Mouse (Mus musculus): Measurements from ENCODE around the gene Psmb3. TPM values are rescaled to one million over a fixed set of nuclear protein-coding genes. Genes with fewer than 3 reads are reported as not detected.

Psmb3 gene
- polyA plus RNA-seq, 1 experiment from 2014 or later: 642 TPM

Other genes starting within 250 kb of the Psmb3 start
- 0.59 and 0.66 TPM in 2 replicates for gene 4933428G20Rik, start 203.1 kb upstream of the Psmb3 start, polyA plus RNA-seq (2016; fragmentation: Nextera tagmentation; extraction: Ambion mirVana)
- gene Srcin1, start 127.2 kb upstream of the Psmb3 start, polyA plus RNA-seq (2016; fragmentation: Nextera tagmentation; extraction: Ambion mirVana): 0.76 and 1.8 TPM in 2 replicates
- 13.4 and 14.3 TPM in 2 replicates for gene Epop, start 73.7 kb upstream of the Psmb3 start, polyA plus RNA-seq (2016; fragmentation: Nextera tagmentation; extraction: Ambion mirVana)
- 2.1 and 2.2 TPM in 2 replicates for gene Mllt6, start 40.0 kb upstream of the Psmb3 start, polyA plus RNA-seq (2016; fragmentation: Nextera tagmentation; extraction: Ambion mirVana)
- gene Cisd3, start 17.6 kb upstream of the Psmb3 start, polyA plus RNA-seq (2016; fragmentation: Nextera tagmentation; extraction: Ambion mirVana): 18.3 and 24.0 TPM in 2 replicates
- gene Pcgf2, start 2.9 kb upstream of the Psmb3 start, polyA plus RNA-seq (2016; fragmentation: Nextera tagmentation; extraction: Ambion mirVana): 15.6 and 17.0 TPM in 2 replicates
- gene Pip4k2b, start 41.3 kb downstream of the Psmb3 start, polyA plus RNA-seq (2016; fragmentation: Nextera tagmentation; extraction: Ambion mirVana): 1.8 and 2.0 TPM in 2 replicates
- 19.4 and 20.6 TPM in 2 replicates for gene Cwc25, start 63.2 kb downstream of the Psmb3 start, polyA plus RNA-seq (2016; fragmentation: Nextera tagmentation; extraction: Ambion mirVana)
- 0.37 and 0.80 TPM in 2 replicates for gene 1700001P01Rik, start 72.5 kb downstream of the Psmb3 start, polyA plus RNA-seq (2016; fragmentation: Nextera tagmentation; extraction: Ambion mirVana)
- 381 and 439 TPM in 2 replicates for gene Rpl23, start 79.0 kb downstream of the Psmb3 start, polyA plus RNA-seq (2016; fragmentation: Nextera tagmentation; extraction: Ambion mirVana)
- gene Lasp1, start 95.6 kb downstream of the Psmb3 start, polyA plus RNA-seq (2016; fragmentation: Nextera tagmentation; extraction: Ambion mirVana): 77.7 and 90.1 TPM in 2 replicates
- gene B230217C12Rik, start 137.4 kb downstream of the Psmb3 start, polyA plus RNA-seq (2016; fragmentation: Nextera tagmentation; extraction: Ambion mirVana): 10.0 and 12.3 TPM in 2 replicates
- 0.73 and 1.0 TPM in 2 replicates for gene Fbxo47, start 180.8 kb downstream of the Psmb3 start, polyA plus RNA-seq (2016; fragmentation: Nextera tagmentation; extraction: Ambion mirVana)

Measured in hindbrain, embryonic 10.5 days (tissue).